Mouse (Mus musculus) heart, embryonic 14.5 days (tissue): ENCODE data around the gene 5830473C10Rik. TPM values are rescaled to one million over a fixed set of nuclear protein-coding genes. Genes with fewer than 3 reads are reported as not detected.

Experiments used
- ATAC-seq: fragments of 200-750 bp; cut with Nextera tagmentation; 2 replicates; pipeline ENCODE4 v1.8.0; 2017; ENCODE audit warnings: low read depth, moderate TSS enrichment; ENCODE audit not compliant: insufficient number of reproducible peaks, insufficient read depth, low FRiP score
- H3K27ac ChIP-seq, 2 experiments: fragments of 200-500 bp in 1 of 2; fragments of 300-500 bp in 1 of 2; sonication (generic) in 1 of 2; replicated peaks in 1 of 2; 2 replicates each; pipeline ENCODE4 v1.5.1; 2012 to 2014; ENCODE audit warnings: low read depth in 2 of 2, low read length in 2 of 2, control low read depth in 1 of 2, mild to moderate bottlenecking in 1 of 2, mixed read lengths in 1 of 2; ENCODE audit not compliant: control insufficient read depth in 1 of 2, insufficient read depth in 1 of 2
- H3K27me3 ChIP-seq: fragments of 300-500 bp; sonication (generic); 2 replicates; pipeline ENCODE4 v1.6.1; 2014; ENCODE audit warnings: mild to moderate bottlenecking, low read length, control low read depth; ENCODE audit not compliant: control insufficient read depth, insufficient read depth
- H3K36me3 ChIP-seq: fragments of 300-500 bp; sonication (generic); 2 replicates; pipeline ENCODE4 v1.6.1; 2014; ENCODE audit warnings: mild to moderate bottlenecking, control low read depth, low read length, mixed read lengths; ENCODE audit not compliant: control insufficient read depth, insufficient read depth
- H3K4me1 ChIP-seq, 2 experiments: fragments of 200-500 bp in 1 of 2; fragments of 300-500 bp in 1 of 2; sonication (generic) in 1 of 2; 2 replicates each; pipeline ENCODE4 v1.6.1; 2012 to 2014; ENCODE audit warnings: low read length in 2 of 2, control low read depth in 1 of 2, mixed read lengths in 1 of 2; ENCODE audit not compliant: control insufficient read depth in 2 of 2, insufficient read depth in 2 of 2
- H3K4me2 ChIP-seq: fragments of 300-500 bp; sonication (generic); 2 replicates; pipeline ENCODE4 v1.6.1; 2014; ENCODE audit warnings: mild to moderate bottlenecking, low read length
- H3K4me3 ChIP-seq, 2 experiments: fragments of 200-500 bp in 1 of 2; fragments of 300-500 bp in 1 of 2; sonication (generic) in 1 of 2; 2 replicates each; pipeline ENCODE4 v1.5.1; 2012 to 2014; ENCODE audit warnings: low read length in 2 of 2, mild to moderate bottlenecking in 2 of 2, control low read depth in 1 of 2, low read depth in 1 of 2, moderate library complexity in 1 of 2; ENCODE audit not compliant: control insufficient read depth in 1 of 2, insufficient read depth in 1 of 2
- H3K9ac ChIP-seq: fragments of 300-500 bp; sonication (generic); 2 replicates; pipeline ENCODE4 v1.6.1; 2014; ENCODE audit warnings: mild to moderate bottlenecking, low read length
- H3K9me3 ChIP-seq: fragments of 300-500 bp; sonication (generic); 2 replicates; pipeline ENCODE4 v1.6.1; 2016; ENCODE audit warnings: low read length, control low read depth; ENCODE audit not compliant: control insufficient read depth
- WGBS: fragments of 180-500 bp; shearing (Covaris S2); extraction: QIAGEN DNeasy Blood & Tissue Kit; methylation state at CpG from one replicate; pipeline ENCODE4 v1.1.7; 2014; 5-methylcytosine and 5-hydroxymethylcytosine counted together
- polyA plus RNA-seq: library from polyadenylated mRNA; unstranded; fragments of >200 nt; fragmentation: Nextera tagmentation; extraction: Ambion mirVana; gene quantifications from 2 replicates; pipeline ENCODE4 v1.2.1, GENCODE M21; 2014

The 5830473C10Rik gene
- polyA plus RNA-seq, result not detected in 2 replicates

GRCm38 (mm10) chr5:90560743-90561142 is at the start of gene 5830473C10Rik:
TSS of gene 5830473C10Rik (plus strand) at chr5:90561107.
- Histone ChIP-seq H3K9me3 (no peaks in the 10 kb centered on the region), H3K4me1 (peaks cover 0 to 4% of the 10 kb centered on the region in 2 experiments; a peak in 1 of 4 replicates), H3K27me3 (no peaks in the 10 kb centered on the region), H3K27ac (no peak within 1 kb of the TSS), H3K36me3 (no peaks in the 10 kb centered on the region), H3K4me3 (no peak within 1 kb of the TSS), H3K9ac (no peak within 1 kb of the TSS), H3K4me2 (no peak within 1 kb of the TSS)
- WGBS, result 86% methylated on average over 6 of the region's 6 CpGs
- no peak for ATAC-seq

- Histone ChIP-seq H3K27me3 (no peaks in the 10 kb centered on the region), H3K9me3 (no peaks in the 10 kb centered on the region), H3K4me3 (no peak overlapping the region), H3K4me2 (no peak overlapping the region), H3K4me1 (no peaks in the 10 kb centered on the region), H3K36me3 (no peaks in the 10 kb centered on the region), H3K27ac (no peak overlapping the region), H3K9ac (no peak overlapping the region)
- no peak for ATAC-seq
- WGBS, result 67% methylated on average over 6 of the region's 6 CpGs
Observed at GRCm38 (mm10) chr5:90512288-90512955, 48.5 kb upstream of the 5830473C10Rik start.

GRCm38 (mm10) chr5:90515561-90515960 is 45.3 kb upstream of the 5830473C10Rik start:
- no peaks in the 10 kb centered on the region for H3K9me3 ChIP-seq
- WGBS, result 87% methylated on average over 6 of the region's 6 CpGs
- ATAC-seq, result no peak

GRCm38 (mm10) chr5:90518356-90519100 is 42.4 kb upstream of the 5830473C10Rik start, which contains the start of gene Afm:
TSS of gene Afm (plus strand) at chr5:90518932.
- no peaks in the 10 kb centered on the region for H3K9me3 ChIP-seq
- H3K4me1 ChIP-seq, result no peaks in the 10 kb centered on the region
- H3K27ac ChIP-seq, result no peak within 1 kb of the TSS
- 72% methylated on average over 6 of the region's 6 CpGs for WGBS
- ATAC-seq, result no peak
- H3K9ac ChIP-seq, result no peak within 1 kb of the TSS
- no peaks in the 10 kb centered on the region for H3K36me3 ChIP-seq
- no peak within 1 kb of the TSS for H3K4me3 ChIP-seq
- no peaks in the 10 kb centered on the region for H3K27me3 ChIP-seq
- H3K4me2 ChIP-seq, result no peak within 1 kb of the TSS

More at GRCm38 (mm10) chr5:90515561-90515960, 45.3 kb upstream of the 5830473C10Rik start:
- Histone ChIP-seq H3K27ac (no peak overlapping the region), H3K4me2 (no peak overlapping the region), H3K27me3 (no peaks in the 10 kb centered on the region), H3K9ac (no peak overlapping the region), H3K36me3 (no peaks in the 10 kb centered on the region), H3K4me3 (no peak overlapping the region), H3K4me1 (no peaks in the 10 kb centered on the region)

- H3K36me3 ChIP-seq, result no peaks in the 10 kb centered on the region
- no peak overlapping the region for H3K4me2 ChIP-seq
- WGBS, result 79% methylated on average over 8 of the region's 8 CpGs
- H3K27ac ChIP-seq, result no peak overlapping the region
- no peaks in the 10 kb centered on the region; a peak in 1 of 4 replicates for H3K4me1 ChIP-seq
- no peaks in the 10 kb centered on the region for H3K27me3 ChIP-seq
- ATAC-seq, result no peak
- no peak overlapping the region for H3K9ac ChIP-seq
- H3K9me3 ChIP-seq, result no peaks in the 10 kb centered on the region
- no peak overlapping the region for H3K4me3 ChIP-seq
Observed at GRCm38 (mm10) chr5:90551191-90551590, 9.7 kb upstream of the 5830473C10Rik start.

- Histone ChIP-seq H3K36me3 (no peaks in the 10 kb centered on the region), H3K4me3 (no peak overlapping the region), H3K4me2 (no peak overlapping the region), H3K27ac (no peak overlapping the region), H3K4me1 (no peaks in the 10 kb centered on the region; a peak in 1 of 4 replicates), H3K27me3 (no peaks in the 10 kb centered on the region), H3K9me3 (no peaks in the 10 kb centered on the region), H3K9ac (no peak overlapping the region)
- ATAC-seq, result no peak
- WGBS, result 73% methylated on average over 3 of the region's 3 CpGs
Observed at GRCm38 (mm10) chr5:90556052-90556451, 4.9 kb upstream of the 5830473C10Rik start.

GRCm38 (mm10) chr5:90561721-90562275 is 891 bp downstream of the 5830473C10Rik start:
- 91% methylated on average over 11 of the region's 11 CpGs for WGBS
- H3K9ac ChIP-seq, result no peak overlapping the region
- no peak for ATAC-seq
- no peak overlapping the region for H3K4me2 ChIP-seq
- H3K4me3 ChIP-seq, result no peak overlapping the region
- H3K4me1 ChIP-seq, result peaks cover 0 to 4% of the 10 kb centered on the region in 2 experiments; a peak in 1 of 4 replicates
- no peaks in the 10 kb centered on the region for H3K27me3 ChIP-seq
- H3K36me3 ChIP-seq, result no peaks in the 10 kb centered on the region
- no peaks in the 10 kb centered on the region for H3K9me3 ChIP-seq
- no peak overlapping the region for H3K27ac ChIP-seq
